ENCODE assay signal across 30 mouse cellular contexts in genomic region chr19:28178114-28178513, GRCm38 (mm10).
A peak's percentile ranks its signal among the peaks of the same experiment; 100 is the strongest.
DNase-seq lines count a peak whose midpoint lies in the region; ATAC-seq and TF ChIP-seq lines count a peak whose summit lies in the region.
"Had no signal": no experiment of that assay in that cellular context is flagged by ENCODE, and none has a peak within 500 bp of the region (broad histone marks: within the 10 kb centered on the region; RNA-seq: fewer than 3 reads in every experiment).

No protein-coding gene starts in this region.

- H3K36me3 ChIP-seq in heart, embryonic 12.5 days: no peaks in the 10 kb centered on the region
- H3K36me3 ChIP-seq in heart, postnatal 0 days (replicated peaks; ENCODE audit: control insufficient read depth, insufficient read depth, low read length): no peaks in the 10 kb centered on the region
- H3K36me3 ChIP-seq: forebrain, embryonic 12.5 days; hindbrain, embryonic 10.5 days; kidney, embryonic 15.5 days; liver, embryonic 13.5 days had no signal

- 0 out of 2 replicates have a peak, but pooled peaks cover 4% of the 10 kb centered on the region for H3K9me3 ChIP-seq in heart, embryonic 12.5 days (replicated peaks)
- H3K9me3 ChIP-seq in heart, postnatal 0 days (replicated peaks; ENCODE audit: control insufficient read depth, low read length): 0 out of 2 replicates have a peak, but pooled peaks cover 5% of the 10 kb centered on the region
- H3K9me3 ChIP-seq: kidney, embryonic 15.5 days; liver, embryonic 13.5 days had no signal

- peak; percentile 32; the same call in 1 of the 2 replicates for TF ChIP-seq EP300 in heart, postnatal 0 days (IDR thresholded peaks at IDR 0.05; ENCODE audit: low read depth)

- no peak overlapping the region for H3K4me3 ChIP-seq in heart, embryonic 12.5 days
- H3K4me3 ChIP-seq in heart, postnatal 0 days (ENCODE audit: low read depth, low read length): no peak overlapping the region
- no peak overlapping the region for H3K4me3 ChIP-seq in layer of hippocampus, adult 2 months
- H3K4me3 ChIP-seq: erythroblast, embryonic 14.5 days; forebrain, embryonic 12.5 days; hindbrain, embryonic 10.5 days; kidney, embryonic 15.5 days; liver, embryonic 13.5 days had no signal

- no peak for TF ChIP-seq CTCF in heart, postnatal 0 days (IDR thresholded peaks at IDR 0.05; ENCODE audit: low read depth)
- TF ChIP-seq CTCF in layer of hippocampus, adult 2 months (conservative IDR thresholded peaks at IDR 0.05): no peak

- peak overlapping the region; percentile 74 for H3K27ac ChIP-seq in heart, embryonic 12.5 days (ENCODE audit: poor library complexity, severe bottlenecking)
- no peak overlapping the region for H3K27ac ChIP-seq in heart, postnatal 0 days (ENCODE audit: low read depth)
- peak overlapping the region; percentile 60 for H3K27ac ChIP-seq in layer of hippocampus, adult 2 months
- H3K27ac ChIP-seq: forebrain, embryonic 12.5 days; hindbrain, embryonic 10.5 days; kidney, embryonic 15.5 days; liver, embryonic 13.5 days; macrophage; stomach, postnatal 0 days had no signal

- peak overlapping the region; percentile 31; the same call in 1 of the 2 replicates for H3K4me2 ChIP-seq in heart, embryonic 12.5 days
- H3K4me2 ChIP-seq in heart, postnatal 0 days (ENCODE audit: low read depth, low read length): no peak overlapping the region
- H3K4me2 ChIP-seq: forebrain, embryonic 12.5 days; kidney, embryonic 15.5 days; liver, embryonic 13.5 days had no signal

- WGBS in heart, embryonic 12.5 days: 37% methylated on average over 6 of the region's 6 CpGs
- 36% methylated on average over 6 of the region's 6 CpGs for WGBS in heart, postnatal 0 days

- no peak for DNase-seq in heart, postnatal 36 days
- peak; percentile 72 for DNase-seq in heart, postnatal 0 days (ENCODE audit: low spot score)
- peak; percentile 55 to 70 for DNase-seq in layer of hippocampus, adult 2 months (ENCODE audit: low spot score in 2 of 2)
- peak; percentile 41 to 53 for DNase-seq in layer of hippocampus, postnatal 36 days
- DNase-seq in neural tube, embryonic 10.5 days (ENCODE audit: extremely low spot score, low spot score): no peak
- DNase-seq: adrenal gland, adult 2 months; adrenal gland, postnatal 36 days; cerebellum, adult 2 months; cerebellum, postnatal 14 days; forebrain, postnatal 0 days; kidney, adult 18-20 months; kidney, postnatal 25 days; left cerebral cortex, postnatal 4 days; liver, embryonic 13.5 days; lung, adult 2 months; lung, postnatal 10 days; midbrain, embryonic 14.5 days; right cerebral cortex, adult 18-20 months; thymus, adult 2 months; thymus, postnatal 36 days had no signal

- H3K9ac ChIP-seq in heart, embryonic 12.5 days: no peak overlapping the region
- H3K9ac ChIP-seq in heart, postnatal 0 days (replicated peaks; ENCODE audit: low read depth, low read length): no peak overlapping the region
- H3K9ac ChIP-seq: forebrain, embryonic 12.5 days; forebrain, postnatal 0 days; kidney, embryonic 15.5 days; liver, embryonic 13.5 days had no signal

- ATAC-seq in heart, embryonic 12.5 days (ENCODE audit: insufficient number of reproducible peaks, low FRiP score): 0 out of 2 replicates have a peak, but pooled peaks have one; percentile 53
- ATAC-seq in heart, postnatal 0 days (ENCODE audit: insufficient read depth, low read depth): peak; percentile 89
- no peak for ATAC-seq in CD4-positive, CD25-positive, alpha-beta regulatory T cell, adult 4 months
- ATAC-seq: activated CD4-positive, CD25-positive, alpha-beta regulatory T cell, adult 4 months; forebrain, postnatal 0 days; hindbrain, embryonic 16.5 days had no signal

- H3K27me3 ChIP-seq in heart, embryonic 12.5 days (replicated peaks): no peaks in the 10 kb centered on the region
- H3K27me3 ChIP-seq in heart, postnatal 0 days (ENCODE audit: control insufficient read depth, insufficient read depth, low read length): no peaks in the 10 kb centered on the region
- H3K27me3 ChIP-seq: forebrain, embryonic 12.5 days; kidney, embryonic 15.5 days; liver, embryonic 13.5 days had no signal

- peaks cover 3% of the 10 kb centered on the region; the same call in 1 of the 2 replicates for H3K4me1 ChIP-seq in heart, embryonic 12.5 days (replicated peaks)
- 0 out of 2 replicates have a peak, but pooled peaks cover 7% of the 10 kb centered on the region for H3K4me1 ChIP-seq in heart, postnatal 0 days (ENCODE audit: control insufficient read depth, insufficient read depth)
- H3K4me1 ChIP-seq: forebrain, embryonic 12.5 days; hindbrain, embryonic 10.5 days; kidney, embryonic 15.5 days; liver, embryonic 13.5 days had no signal

- intact Hi-C loops in heart, postnatal 36 days (cut with DNase I): no loop called here

Comparison
In these comparisons a context has a peak if more than half of its experiments do, and no peak if none do; other contexts are left out.
1. DNase-seq: peak in heart, postnatal 0 days (single experiment), layer of hippocampus, adult 2 months (2 of 2) and layer of hippocampus, postnatal 36 days (2 of 2); none in heart, postnatal 36 days (0 of 2) and neural tube, embryonic 10.5 days (single experiment).